Mouse (Mus musculus): ENCODE data around the gene Mx1.

Mx1 gene

DNA sequence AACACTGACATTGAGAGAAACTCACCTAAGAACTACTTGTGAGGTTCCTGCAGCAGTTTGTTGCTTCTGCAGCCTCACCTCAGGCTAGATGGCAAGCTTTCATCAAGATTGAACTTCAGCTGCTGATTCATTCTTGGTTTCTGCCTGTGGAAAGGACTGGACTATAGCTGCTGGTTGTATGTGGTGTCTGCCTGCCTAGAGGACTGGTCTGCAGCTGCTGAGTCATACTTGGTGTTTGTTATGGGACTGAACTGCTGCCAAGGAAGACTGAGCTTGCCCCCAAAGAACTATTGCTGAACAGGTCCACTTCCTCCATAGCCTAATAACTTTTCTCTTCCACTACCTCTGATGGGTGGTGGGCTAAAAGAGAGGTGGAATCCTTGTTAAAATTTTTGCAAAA lies 15.3 kb downstream of the Mx1 start:
- DNase-seq (ENCODE audit: low spot score in 2 of 2), result no peak

DNA sequence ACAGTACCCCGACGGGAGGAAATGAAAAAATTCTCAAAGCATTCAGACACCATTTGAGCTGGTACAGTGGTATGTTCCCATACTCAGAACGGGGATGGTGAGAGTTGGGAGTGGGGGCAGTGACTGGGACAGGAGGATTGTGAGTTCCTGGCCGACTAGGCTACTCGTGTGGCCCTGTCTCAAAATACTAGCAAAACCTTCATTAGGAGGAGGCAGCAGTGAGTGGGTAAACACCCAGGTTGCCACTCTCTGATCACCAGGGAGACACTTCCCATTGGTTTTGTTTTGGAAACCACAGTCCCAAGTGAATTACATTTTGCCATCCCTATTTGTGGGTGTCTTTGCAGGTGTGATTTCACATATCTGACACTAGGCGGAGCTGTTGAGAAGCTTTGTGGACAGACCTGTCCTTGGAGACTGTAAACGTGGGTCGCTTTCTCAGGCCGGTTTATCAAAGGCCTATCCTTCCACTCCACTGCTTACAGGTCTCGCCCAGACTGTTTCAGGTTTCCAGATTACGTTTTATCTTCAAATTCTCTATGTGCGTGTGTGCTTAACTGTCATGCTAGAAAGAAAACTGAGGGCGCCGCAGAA lies 18.9 kb downstream of the Mx1 start:
- DNase-seq (ENCODE audit: low spot score in 2 of 2), result peak in 1 of 2 experiments; percentile 34

DNA sequence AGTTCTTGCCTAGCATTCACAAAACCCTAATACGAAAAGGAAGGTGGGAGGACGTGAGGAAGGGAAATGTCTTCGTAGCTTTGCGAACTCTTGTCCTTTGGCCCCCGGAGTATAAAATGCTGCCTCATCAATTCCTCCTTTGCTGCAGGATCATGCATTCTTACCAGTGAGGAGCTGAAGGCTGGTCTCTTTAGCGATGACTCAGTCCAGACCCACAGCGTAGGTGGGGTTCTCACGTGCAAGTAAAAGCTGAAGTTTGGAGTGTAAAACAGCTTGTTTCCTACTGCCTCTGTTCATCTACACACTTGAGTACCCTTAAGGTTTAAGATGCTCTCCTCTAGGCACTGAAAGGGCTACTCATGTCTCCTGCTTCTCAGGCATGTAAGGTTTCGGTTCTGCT lies 20.7 kb downstream of the Mx1 start:
- peak in 1 of 2 experiments; percentile 70 for DNase-seq (ENCODE audit: low spot score in 2 of 2)

DNA sequence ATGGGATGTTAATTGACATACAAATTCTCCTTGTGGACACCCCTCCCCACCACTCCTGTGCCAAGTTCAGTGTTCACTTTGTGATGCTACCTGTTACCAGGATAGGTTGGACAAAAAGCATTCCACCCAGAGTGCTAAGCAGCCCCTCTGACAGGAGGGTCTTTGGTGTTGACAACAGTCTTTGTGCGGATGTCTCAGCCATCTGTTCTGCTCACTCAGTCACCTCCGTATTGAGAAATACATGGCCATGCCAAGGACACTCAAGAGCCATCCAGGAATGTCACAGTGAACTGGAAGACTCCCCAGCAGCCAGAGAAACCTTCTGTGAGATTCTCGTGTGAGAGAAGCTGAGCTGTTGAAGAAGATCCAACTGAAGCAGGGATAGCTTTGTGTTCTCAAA lies 24.5 kb downstream of the Mx1 start:
- DNase-seq (ENCODE audit: low spot score in 2 of 2), result no peak

DNA sequence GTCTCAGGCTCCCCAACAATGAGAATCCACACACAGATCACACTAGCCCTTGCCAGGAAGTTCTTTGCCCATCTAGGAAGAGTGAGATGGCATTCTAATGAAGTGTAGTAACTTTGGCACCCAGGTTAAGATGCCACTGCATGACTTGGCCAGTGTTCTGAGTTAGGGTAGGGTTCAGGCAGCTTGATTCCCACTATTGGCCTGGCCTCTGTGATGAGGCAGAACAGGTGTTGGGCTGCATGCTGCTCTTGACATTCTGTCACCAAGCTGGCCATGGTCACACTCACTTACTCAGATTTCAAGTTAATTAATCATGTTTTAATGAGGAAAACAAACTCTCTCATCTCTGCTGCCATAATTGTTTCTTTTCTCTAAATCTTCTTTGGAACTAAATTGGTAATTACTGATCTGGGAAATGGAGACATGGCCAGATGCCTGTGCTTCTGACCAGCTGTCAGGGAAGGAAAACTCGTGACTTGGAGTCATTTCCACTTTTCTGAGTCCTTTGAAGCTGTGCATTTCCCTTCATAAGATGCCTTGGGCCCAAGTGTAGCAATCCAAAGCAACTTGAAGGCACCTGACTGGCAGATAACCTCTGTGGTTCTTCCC lies 25.2 kb downstream of the Mx1 start:
- DNase-seq (ENCODE audit: low spot score in 2 of 2), result no peak

DNA sequence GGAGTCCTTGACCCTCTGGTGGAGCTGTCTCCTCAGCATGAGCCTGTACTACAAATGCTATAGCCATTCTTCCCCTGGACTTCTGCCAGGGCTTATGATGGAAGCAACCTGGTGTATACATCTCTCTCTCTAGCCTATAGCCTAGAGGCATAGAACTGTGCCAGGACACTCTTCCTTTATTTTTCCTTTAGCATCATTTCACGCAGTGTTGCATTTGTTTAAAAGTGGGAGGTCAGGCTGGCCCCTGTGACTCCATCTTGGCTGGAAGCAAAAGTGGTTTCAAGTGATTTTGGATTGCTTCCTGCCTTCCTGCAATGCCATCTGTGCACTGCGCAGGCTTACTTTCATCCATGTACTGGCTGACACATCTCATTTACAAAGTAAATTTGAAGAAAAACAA lies 28.5 kb downstream of the Mx1 start:
- DNase-seq (ENCODE audit: low spot score in 2 of 2), result no peak

DNA sequence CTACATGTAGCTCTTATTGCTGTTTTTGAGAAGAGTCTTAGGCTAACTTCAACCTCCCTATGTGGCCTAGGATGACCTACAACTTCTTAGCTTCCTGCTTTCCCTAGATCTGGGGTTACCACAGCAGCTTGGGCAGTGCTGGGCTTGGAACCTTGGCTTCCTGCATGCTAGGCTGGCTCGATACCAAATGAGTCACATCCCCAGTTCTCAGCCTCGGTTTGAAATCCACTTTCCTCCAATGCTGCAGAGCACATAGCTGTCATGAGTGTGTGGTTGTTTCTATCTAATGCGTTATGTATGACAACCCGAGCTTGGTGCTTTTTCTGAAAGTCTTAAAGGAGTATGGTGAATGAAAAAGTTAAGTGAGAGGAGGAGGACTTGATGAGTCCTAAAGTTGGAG lies 31.4 kb downstream of the Mx1 start:
- peak in 1 of 2 experiments; percentile 53 for DNase-seq (ENCODE audit: low spot score in 2 of 2)

DNA sequence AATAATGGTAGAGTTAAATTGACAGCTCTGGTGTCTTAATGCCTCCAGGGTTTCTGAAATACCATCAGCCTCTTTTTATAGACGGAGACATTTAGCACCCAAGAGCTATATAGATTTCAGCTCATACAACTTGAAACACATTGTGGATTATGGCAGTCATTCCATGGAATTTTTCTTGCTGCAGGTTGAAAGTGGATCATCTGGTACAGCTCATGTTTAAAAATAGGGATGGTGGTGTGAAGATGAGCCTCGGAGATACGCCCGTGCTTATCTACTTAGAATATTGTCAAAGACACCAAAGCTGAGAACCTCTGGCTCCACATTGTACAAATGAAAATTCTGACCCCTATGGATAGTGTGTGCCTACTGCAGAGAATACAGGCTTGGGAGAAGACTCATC lies 32.6 kb downstream of the Mx1 start:
- peak; percentile 56 to 62 for DNase-seq (ENCODE audit: low spot score in 2 of 2)

DNA sequence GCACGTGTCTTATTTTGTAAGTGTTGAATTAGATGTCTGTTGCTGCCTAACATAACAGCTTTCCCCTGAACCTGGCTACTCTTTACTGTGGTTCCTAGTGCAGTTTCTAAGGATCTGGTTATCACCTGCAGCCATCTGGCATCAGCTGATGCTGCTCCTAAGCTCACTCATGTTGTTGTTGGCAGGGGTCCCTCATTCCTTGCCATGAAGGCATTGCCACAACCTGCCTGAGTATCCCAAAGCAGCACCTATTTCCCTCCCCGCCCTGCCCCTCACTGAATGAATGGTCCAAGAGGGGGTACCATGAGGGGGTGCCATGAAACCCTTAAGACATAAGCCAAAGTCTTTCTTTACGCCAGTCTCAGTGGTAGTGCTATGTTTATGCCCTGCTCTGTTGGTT lies 34.7 kb downstream of the Mx1 start:
- DNase-seq (ENCODE audit: low spot score in 2 of 2), result no peak

DNA sequence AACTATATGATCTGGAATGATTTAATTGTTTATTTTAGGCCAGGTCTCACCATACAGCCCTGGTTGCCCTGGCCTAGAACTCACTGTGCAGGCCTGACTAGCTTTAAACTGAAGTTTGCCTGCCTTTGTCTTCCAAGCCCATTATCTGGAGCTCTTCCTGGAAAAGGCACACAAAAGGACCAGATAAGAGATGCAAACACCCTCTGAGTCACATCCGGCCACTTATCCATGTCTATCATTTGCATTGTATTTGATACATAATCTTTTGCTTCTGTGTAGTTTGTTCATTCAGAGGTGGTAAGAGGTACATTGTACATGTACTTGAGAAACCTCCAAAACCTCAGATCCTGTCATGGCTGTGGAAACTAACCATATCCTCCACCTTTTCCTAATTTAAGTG lies 39.1 kb downstream of the Mx1 start:
- no peak for DNase-seq (ENCODE audit: low spot score in 2 of 2)

DNA sequence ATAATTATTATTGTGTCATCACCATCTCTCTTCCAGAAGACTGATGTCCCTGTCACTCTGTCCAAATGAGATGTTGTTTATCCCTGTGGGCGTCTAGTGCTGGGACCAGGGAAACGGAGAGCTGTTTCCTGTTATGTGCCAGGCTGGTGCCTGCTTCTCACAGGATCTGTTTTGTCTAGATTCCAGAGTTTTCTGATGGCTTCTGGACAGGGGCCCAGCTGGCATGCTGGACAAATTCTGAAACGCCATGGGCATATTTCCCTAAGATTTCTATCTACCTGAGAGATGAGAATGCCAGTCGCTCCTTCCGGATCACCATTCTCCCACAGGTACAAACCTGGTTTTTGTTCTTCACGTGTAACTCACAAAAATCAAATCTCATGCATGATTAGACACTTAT lies 41.0 kb downstream of the Mx1 start:
- no peak for DNase-seq (ENCODE audit: low spot score in 2 of 2)

DNA sequence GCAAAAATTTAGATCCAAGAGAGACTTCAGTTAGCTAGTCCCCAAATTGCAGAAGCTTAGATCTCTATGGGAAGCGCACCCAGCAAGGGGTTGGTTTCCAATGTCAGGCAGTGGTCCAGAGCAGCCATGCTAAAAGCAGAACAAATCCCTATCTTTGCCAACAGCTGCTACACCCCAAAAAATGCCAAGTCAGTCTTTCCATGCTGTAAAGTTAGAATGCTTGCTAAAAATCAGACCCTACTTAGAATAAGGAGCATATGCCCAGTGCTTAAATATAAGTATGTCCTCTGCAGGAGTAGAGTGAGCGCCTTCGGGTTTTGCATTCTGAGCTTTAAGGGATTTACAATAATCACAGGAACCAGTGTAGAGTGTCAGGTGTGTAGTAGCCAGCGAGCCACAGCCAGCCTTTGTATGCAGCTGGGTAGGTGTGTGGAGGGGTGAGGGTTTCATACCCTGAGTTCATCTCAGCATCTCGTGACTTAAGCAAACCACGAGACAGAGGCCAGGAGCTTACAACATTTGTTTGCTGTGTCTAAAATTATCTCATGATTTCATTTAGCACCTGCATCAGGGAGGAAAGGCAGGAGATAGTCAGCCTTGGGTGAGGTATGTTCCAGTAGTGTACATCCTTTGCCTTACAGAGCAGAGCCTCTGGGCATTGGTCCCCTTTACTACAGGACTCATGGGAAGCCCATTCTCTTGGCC lies 43.8 kb downstream of the Mx1 start:
- DNase-seq (ENCODE audit: low spot score in 2 of 2), result peak in 1 of 2 experiments; percentile 20

DNA sequence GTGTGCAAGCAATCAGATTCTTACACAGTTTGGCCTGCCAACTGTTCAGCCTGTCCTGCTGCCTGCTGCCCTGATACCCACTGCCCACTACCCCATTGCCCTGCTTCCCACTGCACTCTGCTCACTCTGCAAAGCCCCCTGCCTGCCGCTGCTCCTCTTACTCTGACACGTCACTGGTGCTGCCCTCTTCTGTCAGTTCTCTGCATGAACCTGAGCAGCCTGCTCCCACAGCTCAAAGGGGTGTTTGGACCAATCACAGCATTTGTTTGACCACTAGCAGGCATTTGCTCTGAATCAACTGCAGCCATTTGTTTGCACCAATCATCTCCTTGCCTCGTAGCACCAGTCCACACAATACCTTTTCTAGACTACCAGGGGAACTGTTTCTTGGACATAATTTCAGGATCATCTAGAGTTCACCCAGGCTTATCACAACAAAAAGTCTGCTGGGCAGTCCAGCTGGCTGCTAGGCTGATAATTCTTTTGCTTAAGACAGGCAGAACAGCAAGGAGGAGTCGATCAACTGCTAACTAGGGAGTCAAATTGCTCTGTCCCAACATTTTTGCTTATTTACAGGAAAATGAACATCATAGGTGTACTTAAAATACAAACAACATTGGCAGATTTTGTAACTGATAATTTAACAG lies 44.7 kb downstream of the Mx1 start:
- peak in 1 of 2 experiments; percentile 42 for DNase-seq (ENCODE audit: low spot score in 2 of 2)

DNA sequence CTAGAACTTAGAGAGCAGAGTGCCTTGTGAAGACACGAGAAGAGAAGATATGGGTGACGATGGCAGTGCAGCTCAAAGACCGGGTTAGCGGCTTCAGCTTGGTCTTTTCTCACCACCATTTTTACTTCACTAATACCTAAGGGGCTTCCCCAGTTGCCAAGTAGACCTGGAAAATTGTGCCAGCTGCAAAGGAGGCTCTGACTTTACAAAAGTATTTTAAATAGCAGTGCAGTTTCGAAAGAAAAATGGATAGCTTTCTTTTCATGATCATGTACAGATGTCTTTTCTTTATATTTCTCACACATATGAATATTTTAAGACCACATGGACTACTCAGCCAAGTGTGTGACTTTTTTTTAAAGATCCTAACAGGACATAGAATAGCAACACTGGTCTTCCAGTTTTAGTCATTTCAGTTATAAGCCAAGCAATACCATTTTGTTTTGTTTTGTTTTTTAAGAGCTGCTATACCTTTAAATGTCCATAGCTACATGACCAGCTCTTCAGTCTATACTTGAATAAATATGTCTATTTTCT lies 57.2 kb downstream of the Mx1 start:
- no peak for DNase-seq (ENCODE audit: low spot score in 2 of 2)

DNA sequence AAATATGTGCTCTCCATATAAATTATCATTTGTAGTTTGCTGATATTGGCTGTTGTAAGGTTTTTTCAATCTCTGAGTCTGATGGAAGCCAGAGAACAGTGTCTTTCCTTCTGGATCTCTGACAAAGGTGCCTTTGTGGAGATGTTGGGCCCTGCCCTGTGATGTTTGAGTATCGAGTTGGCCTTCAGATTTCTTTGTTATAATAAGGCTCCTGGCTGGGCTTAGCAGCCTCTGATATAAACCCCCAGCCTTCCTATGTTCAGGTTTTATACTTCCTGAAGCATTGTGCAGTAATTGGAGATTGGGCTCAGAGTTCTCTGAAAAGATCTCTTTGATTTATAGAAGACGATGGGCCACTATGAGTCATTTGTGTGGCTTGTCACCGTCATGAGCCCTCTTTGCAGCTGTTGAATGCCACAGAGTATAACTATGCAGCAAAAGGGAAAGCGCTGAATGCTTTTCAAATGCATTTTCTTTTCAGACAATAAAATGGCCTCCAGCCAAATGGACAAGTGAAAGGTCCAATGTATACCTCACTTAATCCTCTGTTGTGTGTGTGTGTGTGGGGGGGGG lies 60.4 kb downstream of the Mx1 start:
- DNase-seq (ENCODE audit: low spot score in 2 of 2), result no peak

DNA sequence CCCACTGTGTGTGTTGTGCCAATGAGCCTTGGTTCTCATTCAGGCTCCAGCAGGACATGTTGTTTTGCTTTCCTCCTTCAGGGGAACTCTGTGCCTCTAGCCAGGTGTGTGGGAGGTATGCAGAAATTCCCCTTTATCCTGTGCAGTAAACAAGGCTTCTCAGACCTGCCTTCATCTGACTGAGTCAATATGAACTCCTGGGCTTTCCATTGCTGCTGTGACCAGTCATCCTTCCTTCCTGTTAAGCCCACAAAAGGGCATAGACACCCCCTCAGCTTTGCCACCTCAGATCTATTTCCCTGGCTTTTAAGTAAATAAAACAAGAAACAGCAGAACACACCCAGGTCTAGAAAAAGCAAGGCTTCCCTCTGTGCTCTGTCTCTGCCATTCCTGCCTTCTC lies 61.0 kb downstream of the Mx1 start:
- no peak for DNase-seq (ENCODE audit: low spot score in 2 of 2)

DNA sequence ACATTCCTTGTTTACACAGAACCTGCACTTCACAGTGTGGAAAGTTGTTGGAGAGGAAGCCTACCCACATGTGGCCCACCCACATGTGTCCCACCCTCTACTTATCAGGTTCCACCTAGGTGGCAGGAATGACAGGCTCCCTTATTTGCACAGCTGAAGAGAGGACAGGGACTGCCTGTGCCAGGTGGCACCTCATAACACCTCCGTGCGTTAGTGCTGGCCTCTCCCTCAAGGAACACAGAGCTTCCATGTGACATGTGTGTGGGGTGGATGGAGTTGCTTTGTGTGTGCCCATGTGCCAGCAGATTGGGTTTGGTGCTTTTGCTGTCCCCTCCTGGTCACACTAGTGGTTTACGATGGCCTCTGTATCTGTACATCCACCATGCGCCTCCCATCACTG lies 62.7 kb downstream of the Mx1 start:
- DNase-seq (ENCODE audit: low spot score in 2 of 2), result no peak

DNA sequence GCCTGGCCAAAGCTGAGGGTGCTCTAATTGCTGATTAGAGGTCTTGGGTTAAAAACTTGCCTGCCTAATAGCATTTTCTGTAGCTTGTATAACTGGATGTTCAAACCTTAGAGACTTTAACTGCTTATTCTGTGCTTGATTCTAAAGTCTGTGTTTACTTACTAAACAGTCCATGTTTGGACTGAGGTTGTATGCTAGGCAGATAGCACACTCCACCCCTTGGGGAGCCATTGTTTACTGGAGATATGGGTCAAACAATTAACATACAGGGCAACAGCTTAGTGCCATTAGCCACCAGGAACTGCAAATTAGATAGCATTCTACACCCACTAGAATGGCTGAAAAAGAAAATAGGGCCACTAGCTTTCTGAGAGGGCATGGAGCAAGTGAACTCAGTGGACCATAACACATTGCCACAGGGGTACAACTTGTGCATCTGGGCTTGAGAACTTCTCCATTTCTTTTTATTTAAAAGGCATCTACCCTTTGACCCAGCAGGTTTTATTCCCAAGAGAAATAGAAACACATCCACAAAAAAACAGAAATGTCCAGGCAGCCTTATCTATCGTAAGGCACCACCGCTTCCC lies 64.7 kb downstream of the Mx1 start:
- no peak for DNase-seq (ENCODE audit: low spot score in 2 of 2)
